9 mouse cellular contexts compared by ENCODE assay signal in genomic region chr12:66840336-66840735, GRCm38 (mm10).
"Had no signal": no experiment of that assay in that cellular context is flagged by ENCODE, and none has a peak within 500 bp of the region (broad histone marks: within the 10 kb centered on the region; RNA-seq: fewer than 3 reads in every experiment).

No protein-coding gene starts in this region.

- DNase-seq: kidney, adult 2 months; kidney, postnatal 14 days; lung, embryonic 14.5 days; lung, postnatal 10 days; lung, postnatal 4 days; right cerebral cortex, postnatal 25 days; thymus, adult 18-20 months; thymus, postnatal 25 days had no signal

- ATAC-seq: liver, embryonic 12.5 days had no signal
